ENCODE assay signal across 7 mouse cellular contexts in genomic region chr6:143143775-143144273, GRCm38 (mm10). TPM values are rescaled to one million over a fixed set of nuclear protein-coding genes. Genes with fewer than 3 reads are reported as not detected.
DNase-seq lines count a peak whose midpoint lies in the region; ATAC-seq and TF ChIP-seq lines count a peak whose summit lies in the region.

No protein-coding gene starts in this region.

- no peaks in the 10 kb centered on the region for H3K4me1 ChIP-seq in embryonic facial prominence, embryonic 11.5 days (ENCODE audit: control insufficient read depth, insufficient read depth, low read length)
- H3K4me1 ChIP-seq in intestine, postnatal 0 days (replicated peaks; ENCODE audit: control insufficient read depth, insufficient read depth, low read length): no peaks in the 10 kb centered on the region
- H3K4me1 ChIP-seq in midbrain, embryonic 16.5 days (ENCODE audit: control insufficient read depth, insufficient read depth, low read length): no peaks in the 10 kb centered on the region; the same call in 1 of the 2 replicates

- WGBS in embryonic facial prominence, embryonic 11.5 days: 16% methylated on average over 19 of the region's 19 CpGs
- WGBS in intestine, postnatal 0 days: 32% methylated on average over 19 of the region's 19 CpGs
- WGBS in midbrain, embryonic 16.5 days: 19% methylated on average over 19 of the region's 19 CpGs

- H3K9ac ChIP-seq in embryonic facial prominence, embryonic 11.5 days (replicated peaks; ENCODE audit: low read length): peak overlapping the region; percentile 50
- no peak overlapping the region for H3K9ac ChIP-seq in intestine, postnatal 0 days (ENCODE audit: low read depth, low read length)
- H3K9ac ChIP-seq in midbrain, embryonic 16.5 days (ENCODE audit: low read depth, low read length): peak overlapping the region; percentile 50; the same call in 1 of the 2 replicates

- no peak for ATAC-seq in embryonic facial prominence, embryonic 11.5 days (replicated peaks; ENCODE audit: insufficient number of reproducible peaks, low FRiP score, low TSS enrichment, low read depth)
- ATAC-seq in intestine, postnatal 0 days: no peak
- ATAC-seq in midbrain, embryonic 16.5 days: peak; percentile 54
- no peak for ATAC-seq in megakaryocyte-erythroid progenitor cell, adult 5-6 weeks (replicated peaks; ENCODE audit: low FRiP score, low TSS enrichment, poor library complexity, severe bottlenecking)

- H3K36me3 ChIP-seq in embryonic facial prominence, embryonic 11.5 days (replicated peaks; ENCODE audit: control insufficient read depth, insufficient read depth, low read depth, low read length): no peaks in the 10 kb centered on the region
- no peaks in the 10 kb centered on the region for H3K36me3 ChIP-seq in intestine, postnatal 0 days (ENCODE audit: control insufficient read depth, insufficient read depth)
- no peaks in the 10 kb centered on the region for H3K36me3 ChIP-seq in midbrain, embryonic 16.5 days (ENCODE audit: control insufficient read depth, insufficient read depth, low read length)

- no peaks in the 10 kb centered on the region for H3K27me3 ChIP-seq in embryonic facial prominence, embryonic 11.5 days (ENCODE audit: control insufficient read depth, insufficient read depth, low read length)
- H3K27me3 ChIP-seq in intestine, postnatal 0 days (replicated peaks; ENCODE audit: control insufficient read depth, insufficient read depth, low read length): no peaks in the 10 kb centered on the region
- H3K27me3 ChIP-seq in midbrain, embryonic 16.5 days (ENCODE audit: control insufficient read depth, insufficient read depth, low read depth, low read length): no peaks in the 10 kb centered on the region

- H3K4me2 ChIP-seq in embryonic facial prominence, embryonic 11.5 days (ENCODE audit: low read depth, low read length): peak overlapping the region; percentile 54
- H3K4me2 ChIP-seq in intestine, postnatal 0 days (replicated peaks; ENCODE audit: low read depth): peak overlapping the region; percentile 40
- peak overlapping the region; percentile 66 for H3K4me2 ChIP-seq in midbrain, embryonic 16.5 days (ENCODE audit: low read length)

- H3K9me3 ChIP-seq in embryonic facial prominence, embryonic 11.5 days (replicated peaks; ENCODE audit: control insufficient read depth, low read length): no peaks in the 10 kb centered on the region
- no peaks in the 10 kb centered on the region for H3K9me3 ChIP-seq in intestine, postnatal 0 days (ENCODE audit: control insufficient read depth)
- H3K9me3 ChIP-seq in midbrain, embryonic 16.5 days (replicated peaks; ENCODE audit: control insufficient read depth, low read length, poor library complexity, severe bottlenecking): no peaks in the 10 kb centered on the region

- peak overlapping the region; percentile 32 for H3K4me3 ChIP-seq in embryonic facial prominence, embryonic 11.5 days (ENCODE audit: low read depth, low read length)
- no peak overlapping the region for H3K4me3 ChIP-seq in intestine, postnatal 0 days (ENCODE audit: low read depth, low read length)
- H3K4me3 ChIP-seq in midbrain, embryonic 16.5 days (ENCODE audit: low read depth, low read length): peak overlapping the region; percentile 39

- TF ChIP-seq CTCF in intestine, postnatal 0 days (IDR thresholded peaks at IDR 0.05; ENCODE audit: low read depth): no peak

- peak; percentile 26 to 31 for DNase-seq in right cerebral cortex, postnatal 10 days (ENCODE audit: low spot score in 2 of 2)
- DNase-seq in right cerebral cortex, postnatal 36 days (ENCODE audit: low spot score in 2 of 2): no peak
- no peak for DNase-seq in embryonic facial prominence, embryonic 11.5 days (ENCODE audit: low spot score)
- no peak for DNase-seq in kidney, postnatal 36 days

- H3K27ac ChIP-seq in embryonic facial prominence, embryonic 11.5 days (replicated peaks; ENCODE audit: low read depth, low read length): no peak overlapping the region
- no peak overlapping the region for H3K27ac ChIP-seq in intestine, postnatal 0 days (ENCODE audit: low read depth, low read length)
- H3K27ac ChIP-seq in midbrain, embryonic 16.5 days (ENCODE audit: low read length): no peak overlapping the region

RNA-seq across cellular contexts. Expression of gene Etnk1, which starts 23.2 kb away (rescaled TPM):
- 26.7 and 27.3 TPM in 2 replicates for polyA plus RNA-seq in embryonic facial prominence, embryonic 11.5 days (2014; fragmentation: Nextera tagmentation; extraction: Ambion mirVana)
- polyA plus RNA-seq in intestine, postnatal 0 days (2015; fragmentation: Nextera tagmentation; extraction: Ambion mirVana): 14.5 and 16.4 TPM in 2 replicates
- polyA plus RNA-seq in midbrain, embryonic 16.5 days (2015; fragmentation: Nextera tagmentation; extraction: Ambion mirVana): 50.9 and 53.0 TPM in 2 replicates
- 65.0 and 74.2 TPM in 2 replicates for total RNA-seq in megakaryocyte-erythroid progenitor cell, adult 5-6 weeks (2014; fragmentation: Nextera tagmentation)
- total RNA-seq in megakaryocyte-erythroid progenitor cell, adult 5-6 weeks (2017): 86.4 and 108 TPM in 2 replicates

RNA-seq across cellular contexts. Expression of gene C2cd5, which starts 43.9 kb away (rescaled TPM):
- polyA plus RNA-seq in embryonic facial prominence, embryonic 11.5 days (2014; fragmentation: Nextera tagmentation; extraction: Ambion mirVana): 22.4 and 22.5 TPM in 2 replicates
- 10.2 and 10.4 TPM in 2 replicates for polyA plus RNA-seq in intestine, postnatal 0 days (2015; fragmentation: Nextera tagmentation; extraction: Ambion mirVana)
- polyA plus RNA-seq in midbrain, embryonic 16.5 days (2015; fragmentation: Nextera tagmentation; extraction: Ambion mirVana): 43.2 and 52.4 TPM in 2 replicates
- total RNA-seq in megakaryocyte-erythroid progenitor cell, adult 5-6 weeks (2014; fragmentation: Nextera tagmentation): 57.8 and 81.5 TPM in 2 replicates
- total RNA-seq in megakaryocyte-erythroid progenitor cell, adult 5-6 weeks (2017): 24.6 TPM in 2 replicates

Comparison
In these comparisons a context has a peak if more than half of its experiments do, and no peak if none do; other contexts are left out.
1. DNase-seq: peak in right cerebral cortex, postnatal 10 days (2 of 2); none in right cerebral cortex, postnatal 36 days (0 of 2), embryonic facial prominence, embryonic 11.5 days (single experiment) and kidney, postnatal 36 days (0 of 2).
2. Peak in every context shown above with its lines, with median percentiles within 50 percentile points of each other: H3K4me2 ChIP-seq.